Mouse (Mus musculus): ENCODE results near the gene Anxa7. TPM values are rescaled to one million over a fixed set of nuclear protein-coding genes. Genes with fewer than 3 reads are reported as not detected.

Anxa7 gene
- total and polyA plus RNA-seq, 3 experiments: 44.8 to 70.3 TPM; not detected in 1

DNA sequence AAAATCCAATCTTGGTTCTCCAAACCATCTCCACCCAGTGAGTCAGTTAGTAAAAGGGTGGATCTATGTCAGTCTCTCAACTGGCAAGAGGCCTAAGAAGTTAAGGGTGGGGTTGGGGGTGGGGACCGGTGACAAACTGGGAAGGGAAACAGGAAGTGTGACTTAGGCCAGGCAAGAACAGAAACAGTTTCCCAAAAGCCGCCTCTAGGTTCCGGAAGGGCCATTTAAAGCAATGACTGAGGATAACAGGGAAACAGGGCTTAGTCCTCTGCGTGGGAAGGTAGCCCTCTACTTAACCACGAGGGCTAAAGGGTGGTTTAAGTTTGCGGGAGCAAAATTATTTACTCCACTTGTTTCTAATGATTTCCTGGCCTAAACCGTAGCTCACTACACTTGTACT, 1.1 kb downstream of the Anxa7 start (continued):
- no peak for TF ChIP-seq MEF2A (IDR thresholded peaks at IDR 0.05; ENCODE audit: extremely low read depth, insufficient replicate concordance, low read depth, low read length, poor library complexity, severe bottlenecking)
- TF ChIP-seq CHD2 (IDR thresholded peaks at IDR 0.05; ENCODE audit: low read length): no peak
- peak; percentile 67; the same call in 1 of the 2 replicates for TF ChIP-seq MYC (IDR thresholded peaks at IDR 0.05; ENCODE audit: low read depth, low read length)
- peak; percentile 67 for TF ChIP-seq HCFC1 (IDR thresholded peaks at IDR 0.05; ENCODE audit: low read depth, low read length)
- peak; percentile 43; the same call in 1 of the 2 replicates for TF ChIP-seq BHLHE40 (IDR thresholded peaks at IDR 0.05; ENCODE audit: borderline replicate concordance, low read depth, low read length)
- TF ChIP-seq KAT2A (conservative IDR thresholded peaks at IDR 0.05; ENCODE audit: low read depth, low read length): no peak
- TF ChIP-seq NELFE (IDR thresholded peaks at IDR 0.05; ENCODE audit: low read depth, low read length): peak; percentile 68
- TF ChIP-seq TBP (IDR thresholded peaks at IDR 0.05; ENCODE audit: low read depth, low read length): peak; percentile 78
- TF ChIP-seq USF1 (IDR thresholded peaks at IDR 0.05; ENCODE audit: low read depth, low read length): 0 out of 2 replicates have a peak, but pooled peaks have one; percentile 0
- peak; percentile 30; the same call in 1 of the 2 replicates for TF ChIP-seq MXI1 (IDR thresholded peaks at IDR 0.05; ENCODE audit: low read depth, low read length)
- TF ChIP-seq MAX (IDR thresholded peaks at IDR 0.05; ENCODE audit: low read length): peak; percentile 52; the same call in 1 of the 2 replicates

DNA sequence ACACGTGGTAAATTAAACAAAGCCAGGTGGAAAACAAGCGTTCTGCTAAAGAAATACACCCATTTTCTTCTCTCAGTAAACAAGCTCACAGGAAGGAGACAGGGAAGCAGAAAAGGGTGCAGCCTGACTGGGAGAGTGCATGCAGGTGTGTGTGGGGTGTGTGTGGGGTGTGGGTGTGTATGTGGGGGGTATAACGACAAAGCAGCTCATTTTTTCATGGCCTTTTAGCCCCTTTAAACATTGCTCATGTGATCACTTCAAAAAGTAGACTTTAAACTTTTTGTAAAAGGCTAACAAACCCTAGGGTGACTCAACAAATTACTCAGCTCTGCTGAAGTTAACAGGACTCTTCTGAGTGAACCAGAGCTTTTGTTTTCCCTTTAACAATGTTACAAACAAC, 1.5 kb downstream of the Anxa7 start:
- no peak for DNase-seq (ENCODE audit: low read depth, low spot score)
- Histone ChIP-seq H3K36me3 (ENCODE audit: control insufficient read depth in 1 of 2, insufficient read depth in 2 of 2, low read length in 2 of 2) (peaks cover 1 to 36% of the 10 kb centered on the region in 2 experiments), H3K27ac (ENCODE audit: control insufficient read depth, low read depth, low read length) (peak overlapping the region; percentile 99), H3K4me1 (ENCODE audit: control insufficient read depth in 1 of 2, insufficient read depth in 2 of 2, low read length in 2 of 2) (peaks cover 15 to 20% of the 10 kb centered on the region in 2 experiments), H3K79me2 (ENCODE audit: control insufficient read depth, insufficient read depth, low read length, poor library complexity) (peaks cover 15% of the 10 kb centered on the region), H3K27me3 (ENCODE audit: control insufficient read depth in 1 of 2, insufficient read depth in 2 of 2, low read length in 2 of 2) (no peaks in the 10 kb centered on the region), H3K4me3 (ENCODE audit: control insufficient read depth in 1 of 2, insufficient read depth in 1 of 2, low read depth in 2 of 2, low read length in 2 of 2) (peak overlapping the region; percentile 59 to 81), H3K9me3 (replicated peaks; ENCODE audit: insufficient read depth, low read length) (no peaks in the 10 kb centered on the region), H3K9ac (ENCODE audit: control insufficient read depth, low read depth, low read length, poor library complexity, severe bottlenecking) (peak overlapping the region; percentile 52)
- TF ChIP-seq GABPA (IDR thresholded peaks at IDR 0.05; ENCODE audit: low read depth, low read length) (no peak), USF1 (IDR thresholded peaks at IDR 0.05; ENCODE audit: low read depth, low read length) (0 out of 2 replicates have a peak, but pooled peaks have one; percentile 13), MAFK (IDR thresholded peaks at IDR 0.05; ENCODE audit: borderline replicate concordance, low read depth, low read length) (no peak), HCFC1 (IDR thresholded peaks at IDR 0.05; ENCODE audit: low read depth, low read length) (no peak), USF2 (IDR thresholded peaks at IDR 0.05; ENCODE audit: borderline replicate concordance in 1 of 2, insufficient read depth in 1 of 2, low read depth in 1 of 2, low read length in 2 of 2) (0 out of 4 replicates have a peak, but pooled peaks of 1 of the 2 experiments have one; percentile 4), NRF1 (IDR thresholded peaks at IDR 0.05; ENCODE audit: insufficient read depth, low read depth, low read length, poor library complexity, severe bottlenecking) (no peak), ETS1 (IDR thresholded peaks at IDR 0.05; ENCODE audit: low read depth, low read length) (no peak)
